Mouse (Mus musculus) neural tube, embryonic 11.5 days (tissue): ENCODE results near the gene Fyttd1. TPM values are rescaled to one million over a fixed set of nuclear protein-coding genes. Genes with fewer than 3 reads are reported as not detected.
A peak's percentile ranks its signal among the peaks of the same experiment; 100 is the strongest.

Source experiments
- ATAC-seq: fragments of 200-750 bp; cut with Nextera tagmentation; 2 replicates; pipeline ENCODE4 v1.8.0; 2017; ENCODE audit warnings: moderate number of reproducible peaks, mild to moderate bottlenecking, moderate TSS enrichment, moderate library complexity; ENCODE audit not compliant: insufficient read depth, low FRiP score, low TSS enrichment
- DNase-seq: peaks from one replicate; pipeline ENCODE4 v3.0.0-alpha.2; 2015; ENCODE audit warnings: low spot score
- H3K27ac ChIP-seq: fragments of 300-500 bp; sonication (generic); 2 replicates; pipeline ENCODE4 v1.5.1; 2014; ENCODE audit warnings: low read depth, mild to moderate bottlenecking, low read length
- H3K27me3 ChIP-seq: fragments of 300-500 bp; sonication (generic); 2 replicates; pipeline ENCODE4 v1.6.1; 2014; ENCODE audit warnings: mild to moderate bottlenecking, low read length, mixed read lengths; ENCODE audit not compliant: control insufficient read depth, insufficient read depth
- H3K36me3 ChIP-seq: fragments of 300-500 bp; sonication (generic); 2 replicates; pipeline ENCODE4 v1.6.1; 2014; ENCODE audit warnings: mild to moderate bottlenecking, low read length, moderate library complexity, mixed read lengths; ENCODE audit not compliant: control insufficient read depth, insufficient read depth
- H3K4me1 ChIP-seq: fragments of 300-500 bp; sonication (generic); 2 replicates; pipeline ENCODE4 v1.6.1; 2014; ENCODE audit warnings: low read length, mixed read lengths; ENCODE audit not compliant: control insufficient read depth, insufficient read depth
- H3K4me2 ChIP-seq: fragments of 300-500 bp; sonication (generic); 2 replicates; pipeline ENCODE4 v1.6.1; 2014; ENCODE audit warnings: low read depth, mild to moderate bottlenecking, moderate library complexity
- H3K4me3 ChIP-seq: fragments of 300-500 bp; sonication (generic); 2 replicates; pipeline ENCODE4 v1.5.1; 2014; ENCODE audit warnings: low read depth, low read length
- H3K9ac ChIP-seq: fragments of 300-500 bp; sonication (generic); 2 replicates; pipeline ENCODE4 v1.6.1; 2014; ENCODE audit warnings: mild to moderate bottlenecking, low read length
- H3K9me3 ChIP-seq: fragments of 300-500 bp; sonication (generic); 2 replicates; pipeline ENCODE4 v1.6.1; 2016; ENCODE audit warnings: low read length; ENCODE audit not compliant: control insufficient read depth
- WGBS: fragments of 180-500 bp; shearing (Covaris S2); extraction: QIAGEN DNeasy Blood & Tissue Kit; methylation state at CpG from one replicate; pipeline ENCODE4 v1.1.7; 2014; 5-methylcytosine and 5-hydroxymethylcytosine counted together
- polyA plus RNA-seq: library from polyadenylated mRNA; unstranded; fragments of >200 nt; fragmentation: Nextera tagmentation; extraction: Ambion mirVana; gene quantifications from 2 replicates; pipeline ENCODE4 v1.2.1, GENCODE M21; 2014

Fyttd1 gene
- polyA plus RNA-seq, 1 experiment from 2014 or later, result 127 TPM

- Histone ChIP-seq H3K9ac (no peak overlapping the region), H3K9me3 (no peaks in the 10 kb centered on the region), H3K4me1 (no peaks in the 10 kb centered on the region), H3K4me3 (no peak overlapping the region), H3K27ac (no peak overlapping the region), H3K36me3 (no peaks in the 10 kb centered on the region), H3K27me3 (no peaks in the 10 kb centered on the region), H3K4me2 (no peak overlapping the region)
- 86% methylated on average over 4 of the region's 4 CpGs for WGBS
- no peak for ATAC-seq
- DNase-seq, result no peak
Measured at GRCm38 (mm10) chr16:32858356-32858755, 18.9 kb upstream of the Fyttd1 start.

GRCm38 (mm10) chr16:32858771-32859636 lies 18.3 kb upstream of the Fyttd1 start:
- no peaks in the 10 kb centered on the region for H3K9me3 ChIP-seq
- H3K4me1 ChIP-seq, result no peaks in the 10 kb centered on the region
- DNase-seq, result no peak
- no peaks in the 10 kb centered on the region for H3K27me3 ChIP-seq
- H3K9ac ChIP-seq, result no peak overlapping the region
- no peaks in the 10 kb centered on the region for H3K36me3 ChIP-seq
- ATAC-seq, result no peak
- H3K4me3 ChIP-seq, result no peak overlapping the region
- no peak overlapping the region for H3K27ac ChIP-seq
- WGBS, result 81% methylated on average over 12 of the region's 12 CpGs
- H3K4me2 ChIP-seq, result no peak overlapping the region

DNA sequence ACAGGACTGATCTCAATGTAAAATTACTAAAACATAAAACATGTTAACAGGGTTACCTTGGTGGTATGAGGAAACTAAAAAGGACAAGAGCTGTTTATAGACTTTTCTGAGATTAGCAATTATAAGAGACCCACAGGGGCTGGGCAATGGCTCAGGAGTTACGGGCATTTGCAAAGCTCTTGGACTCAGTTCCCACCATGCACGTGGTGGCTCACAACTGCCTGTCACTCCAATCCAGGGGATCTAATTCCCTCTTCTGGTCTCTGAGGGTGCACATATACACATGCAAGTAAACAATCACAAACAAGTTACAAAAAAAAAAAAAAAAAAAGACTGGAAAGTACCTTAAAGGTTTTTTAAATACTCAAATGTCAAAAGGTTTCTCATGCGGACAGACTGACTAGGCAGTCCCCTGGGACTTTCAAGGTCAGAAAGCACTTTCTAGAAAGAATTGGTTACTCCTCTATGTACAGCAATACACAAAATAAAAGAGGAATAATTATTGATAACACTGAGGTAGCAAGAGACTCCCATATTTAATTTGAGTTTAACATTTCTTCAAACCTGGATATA lies 15.4 kb upstream of the Fyttd1 start:
- H3K27ac ChIP-seq, result no peak overlapping the region
- H3K27me3 ChIP-seq, result no peaks in the 10 kb centered on the region
- peaks cover 1% of the 10 kb centered on the region; the same call in 1 of the 2 replicates for H3K4me1 ChIP-seq
- no peak for DNase-seq
- ATAC-seq, result no peak
- no peak overlapping the region for H3K4me3 ChIP-seq
- H3K36me3 ChIP-seq, result no peaks in the 10 kb centered on the region
- 93% methylated on average over 3 of the region's 3 CpGs for WGBS
- H3K9ac ChIP-seq, result no peak overlapping the region
- no peak overlapping the region for H3K4me2 ChIP-seq
- H3K9me3 ChIP-seq, result no peaks in the 10 kb centered on the region

DNA sequence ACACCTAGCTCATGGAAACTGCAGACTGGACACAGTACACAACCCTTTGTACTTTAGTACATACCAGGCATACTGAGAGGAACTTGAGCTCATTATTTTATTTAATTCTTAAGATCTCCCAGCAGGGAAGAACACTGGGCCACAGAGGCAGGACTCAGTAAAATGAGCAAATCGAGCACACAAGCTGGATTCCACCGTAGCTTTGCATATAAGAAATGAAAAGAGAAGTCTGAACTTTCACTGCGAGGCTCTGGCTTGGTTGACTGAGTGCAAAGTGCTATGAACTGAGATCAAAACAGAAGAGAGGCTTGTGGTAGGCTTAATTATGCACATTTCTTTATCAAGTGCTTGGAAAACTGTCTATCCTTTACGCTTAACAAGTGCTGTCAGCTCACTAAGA lies 11.9 kb upstream of the Fyttd1 start:
- Histone ChIP-seq H3K4me1 (peaks cover 9% of the 10 kb centered on the region; the same call in 1 of the 2 replicates), H3K27ac (no peak overlapping the region), H3K4me2 (no peak overlapping the region), H3K4me3 (no peak overlapping the region), H3K9ac (no peak overlapping the region), H3K36me3 (no peaks in the 10 kb centered on the region), H3K27me3 (no peaks in the 10 kb centered on the region), H3K9me3 (no peaks in the 10 kb centered on the region)
- DNase-seq (no peak), ATAC-seq (no peak)
- WGBS, result 92% methylated on average over 4 of the region's 4 CpGs

- no peak overlapping the region for H3K27ac ChIP-seq
- H3K9me3 ChIP-seq, result no peaks in the 10 kb centered on the region
- no peaks in the 10 kb centered on the region for H3K36me3 ChIP-seq
- peaks cover 9% of the 10 kb centered on the region; the same call in 1 of the 2 replicates for H3K4me1 ChIP-seq
- 86% methylated on average over 5 of the region's 5 CpGs for WGBS
- no peak overlapping the region; the same call in 1 of the 2 replicates for H3K4me2 ChIP-seq
- H3K27me3 ChIP-seq, result no peaks in the 10 kb centered on the region
- DNase-seq (no peak), ATAC-seq (no peak)
- H3K4me3 ChIP-seq, result no peak overlapping the region
- no peak overlapping the region for H3K9ac ChIP-seq
Measured at GRCm38 (mm10) chr16:32866713-32867112, 10.6 kb upstream of the Fyttd1 start.

DNA sequence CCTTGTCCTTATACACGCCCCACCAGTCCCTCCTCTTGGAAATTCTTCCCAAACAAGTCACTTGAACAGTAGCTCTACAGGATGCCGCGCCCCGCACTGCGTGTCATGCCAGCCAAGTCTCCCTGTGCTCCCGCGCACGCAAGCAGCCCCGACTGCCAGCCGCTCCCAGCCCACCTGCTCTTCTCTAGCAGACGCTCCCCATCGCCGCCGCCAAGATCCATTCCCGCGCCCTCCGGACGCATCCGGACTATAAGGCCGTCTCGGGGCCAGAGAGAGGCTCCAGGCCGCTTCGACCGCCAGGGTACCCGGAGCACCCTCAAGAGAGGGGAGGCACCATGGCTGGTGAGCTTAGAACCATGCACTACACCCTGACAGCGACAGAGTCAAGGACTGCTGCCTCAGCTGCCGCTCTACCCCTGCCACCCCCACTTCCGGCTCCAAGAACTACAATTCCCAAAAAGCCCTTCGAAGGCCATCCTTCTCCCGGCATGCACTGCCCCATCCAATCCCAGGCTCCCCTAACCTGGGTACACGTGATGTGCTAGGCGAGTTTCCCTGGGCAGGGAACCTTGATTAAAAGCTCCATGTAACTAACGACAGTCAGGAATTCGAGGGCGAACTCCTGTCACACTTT lies 9.3 kb upstream of the Fyttd1 start:
- peak; percentile 88 for DNase-seq
- no peaks in the 10 kb centered on the region for H3K9me3 ChIP-seq
- WGBS, result 0% methylated on average over 28 of the region's 35 CpGs
- peaks cover 9% of the 10 kb centered on the region; the same call in 1 of the 2 replicates for H3K4me1 ChIP-seq
- peak; percentile 99 for ATAC-seq
- no peaks in the 10 kb centered on the region for H3K27me3 ChIP-seq
- H3K4me3 ChIP-seq, result peak overlapping the region; percentile 66
- H3K9ac ChIP-seq, result peak overlapping the region; percentile 74
- no peaks in the 10 kb centered on the region for H3K36me3 ChIP-seq
- H3K4me2 ChIP-seq, result peak overlapping the region; percentile 83
- H3K27ac ChIP-seq, result 0 out of 2 replicates have a peak overlapping the region, but pooled peaks have one; percentile 42

GRCm38 (mm10) chr16:32870231-32870630 lies 7.1 kb upstream of the Fyttd1 start:
- Histone ChIP-seq H3K9ac (no peak overlapping the region), H3K9me3 (no peaks in the 10 kb centered on the region), H3K4me3 (no peak overlapping the region), H3K4me2 (no peak overlapping the region), H3K27ac (no peak overlapping the region), H3K4me1 (peaks cover 9% of the 10 kb centered on the region; the same call in 1 of the 2 replicates), H3K27me3 (no peaks in the 10 kb centered on the region), H3K36me3 (no peaks in the 10 kb centered on the region)
- ATAC-seq (no peak), DNase-seq (no peak)
- WGBS, result 60% methylated on average over 5 of the region's 5 CpGs

DNA sequence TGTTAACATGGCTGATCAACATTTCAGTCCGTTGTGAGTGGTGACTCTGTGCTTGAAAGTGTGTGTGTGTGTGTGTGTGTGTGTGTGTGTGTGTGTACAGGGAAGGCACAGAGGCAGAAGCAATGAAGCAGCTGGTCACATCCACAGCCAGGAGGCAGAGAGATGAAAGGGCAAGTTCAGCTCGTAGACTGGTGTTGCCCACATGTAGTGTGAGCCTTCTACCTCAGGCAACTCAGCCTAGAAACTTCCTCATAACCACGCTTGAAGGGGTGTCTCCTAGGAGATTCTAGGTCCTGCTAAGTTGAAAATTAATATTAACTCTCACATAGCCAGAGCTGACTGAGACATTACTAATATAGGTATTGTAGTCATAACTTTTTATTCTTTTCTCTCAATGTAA lies 3.9 kb upstream of the Fyttd1 start:
- DNase-seq (no peak), ATAC-seq (no peak)
- no peaks in the 10 kb centered on the region for H3K36me3 ChIP-seq
- no peaks in the 10 kb centered on the region for H3K9me3 ChIP-seq
- 61% methylated on average over 3 of the region's 3 CpGs for WGBS
- H3K4me2 ChIP-seq, result no peak overlapping the region
- no peak overlapping the region for H3K9ac ChIP-seq
- no peak overlapping the region for H3K4me3 ChIP-seq
- no peaks in the 10 kb centered on the region for H3K4me1 ChIP-seq
- H3K27me3 ChIP-seq, result no peaks in the 10 kb centered on the region
- no peak overlapping the region for H3K27ac ChIP-seq
